Mouse (Mus musculus) ES-E14 (cell line): ENCODE results near the gene Olfr70. TPM values are rescaled to one million over a fixed set of nuclear protein-coding genes. Genes with fewer than 3 reads are reported as not detected.

Source experiments
- DNase-seq: peaks from one replicate; pipeline ENCODE4 v3.0.0-alpha.2; 2013; ENCODE audit warnings: low read depth, low spot score
- H3K27ac ChIP-seq: 2 replicates; pipeline ENCODE4 v1.5.1; 2012; ENCODE audit warnings: low read depth, mild to moderate bottlenecking, low read length, moderate library complexity, mixed read lengths; ENCODE audit not compliant: poor library complexity, insufficient read depth, severe bottlenecking
- H3K36me3 ChIP-seq: 2 replicates; pipeline ENCODE4 v1.6.1; 2012; ENCODE audit warnings: mild to moderate bottlenecking, low read length, moderate library complexity, mixed read lengths; ENCODE audit not compliant: control insufficient read depth, poor library complexity, insufficient read depth, severe bottlenecking
- H3K4me1 ChIP-seq, 2 experiments: fragments of 150-350 bp in 1 of 2; sonication (generic) in 1 of 2; 2 replicates each; pipeline ENCODE4 v1.6.1; 2012; ENCODE audit warnings: low read length in 2 of 2, mild to moderate bottlenecking in 1 of 2, mixed read lengths in 1 of 2; ENCODE audit not compliant: control insufficient read depth in 2 of 2, insufficient read depth in 2 of 2, poor library complexity in 1 of 2
- H3K4me3 ChIP-seq, 2 experiments: fragments of 150-350 bp in 1 of 2; sonication (generic) in 1 of 2; 2 replicates each; pipeline ENCODE4 v1.5.1; 2012; ENCODE audit warnings: low read length in 2 of 2, low read depth in 1 of 2, mild to moderate bottlenecking in 1 of 2, mixed read lengths in 1 of 2; ENCODE audit not compliant: insufficient read depth in 1 of 2, poor library complexity in 1 of 2, severe bottlenecking in 1 of 2
- H3K9ac ChIP-seq: 2 replicates; pipeline ENCODE4 v1.6.1; 2012; ENCODE audit warnings: low read depth, mild to moderate bottlenecking, low read length, mixed read lengths; ENCODE audit not compliant: poor library complexity, insufficient read depth, severe bottlenecking
- H3K9me3 ChIP-seq: fragments of 150-350 bp; sonication (generic); 2 replicates; pipeline ENCODE4 v1.6.1; 2012; ENCODE audit warnings: low read depth, mild to moderate bottlenecking, low read length; ENCODE audit not compliant: control insufficient read depth, insufficient read depth
- CHD2 ChIP-seq: IDR thresholded peaks from 2 replicates; pipeline ENCODE4 v1.6.1; 2014; ENCODE audit warnings: mild to moderate bottlenecking, low read depth, low read length, inconsistent platforms
- HCFC1 ChIP-seq: IDR thresholded peaks from 2 replicates; pipeline ENCODE4 v1.6.1; 2012; ENCODE audit warnings: low read length, inconsistent platforms, borderline replicate concordance; ENCODE audit not compliant: insufficient read depth
- MAFK ChIP-seq: IDR thresholded peaks from 2 replicates; pipeline ENCODE4 v1.6.1; 2014; ENCODE audit warnings: mild to moderate bottlenecking, low read depth, low read length, inconsistent platforms; ENCODE audit not compliant: insufficient read depth
- ZC3H11A ChIP-seq: IDR thresholded peaks from 2 replicates; pipeline ENCODE4 v1.6.1; 2012; ENCODE audit warnings: low read depth, mild to moderate bottlenecking, inconsistent platforms, low read length, borderline replicate concordance
- ZNF384 ChIP-seq: IDR thresholded peaks from 2 replicates; pipeline ENCODE4 v1.6.1; 2012; ENCODE audit warnings: low read depth, low read length, inconsistent platforms
- in situ Hi-C, 2 experiments: fragments of 600-800 bp; cut with MboI; formaldehyde crosslinking; loops; one replicate each; pipeline ENCODE4 v1.15.1; 2025; ENCODE audit warnings: low sequenced_read_pairs in 2 of 2, inconsistent platforms in 1 of 2; ENCODE audit not compliant: unreplicated experiment in 2 of 2
- total RNA-seq: library from RNA; depleted of rRNA; stranded (reverse); fragments of 300-350 nt; gene quantifications from 2 replicates; pipeline ENCODE4 v1.2.3, GENCODE M21; 2012

Olfr70 gene
- total RNA-seq, 1 experiment, result not detected

DNA sequence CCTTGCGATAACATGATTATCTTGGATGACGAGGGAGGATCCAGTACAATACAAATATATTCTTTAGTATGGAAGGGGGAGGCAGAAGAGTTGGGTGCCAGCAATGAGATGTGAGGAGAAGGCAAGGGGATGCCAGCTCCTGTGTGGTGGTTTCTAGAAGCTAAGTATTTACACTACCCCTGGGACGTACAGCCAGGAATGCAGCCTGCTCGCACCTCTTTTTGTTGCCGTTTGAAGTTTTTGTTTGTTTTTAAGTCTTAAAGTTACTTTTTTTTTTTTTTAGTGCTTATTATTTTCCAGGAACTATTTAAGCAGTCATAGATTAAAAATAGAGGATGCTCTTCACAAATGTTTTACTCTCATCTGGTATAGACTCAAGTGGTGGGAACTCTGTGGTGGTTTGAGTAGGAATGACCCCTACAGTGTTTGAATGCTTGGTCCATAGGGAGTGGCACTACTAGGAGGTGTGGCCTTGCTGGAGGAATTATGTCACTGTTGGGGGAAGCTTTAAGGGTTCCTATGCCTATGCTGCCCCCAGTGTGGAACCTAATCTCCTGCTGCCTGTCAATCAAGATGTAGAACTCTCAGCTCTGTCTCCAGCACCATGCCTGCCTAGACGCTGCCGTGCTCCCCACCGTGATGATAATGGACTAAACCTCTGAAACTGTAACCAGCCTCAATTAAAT, 38.5 kb upstream of the Olfr70 start:
- no peak overlapping the region for H3K4me3 ChIP-seq
- no peak overlapping the region for H3K9ac ChIP-seq
- DNase-seq, result no peak
- no peaks in the 10 kb centered on the region for H3K9me3 ChIP-seq
- peaks cover 8 to 10% of the 10 kb centered on the region in 2 experiments for H3K4me1 ChIP-seq
- in situ Hi-C loops, result loop anchor here (25.0 kb wide), 1 partner anchor 123 kb away; the partner anchor contains the start of gene Olfr155 (in 2 of the 2)
- no peak overlapping the region for H3K27ac ChIP-seq
- no peaks in the 10 kb centered on the region for H3K36me3 ChIP-seq
- TF ChIP-seq CHD2 (no peak), MAFK (no peak), ZC3H11A (no peak), ZNF384 (no peak), HCFC1 (no peak)

DNA sequence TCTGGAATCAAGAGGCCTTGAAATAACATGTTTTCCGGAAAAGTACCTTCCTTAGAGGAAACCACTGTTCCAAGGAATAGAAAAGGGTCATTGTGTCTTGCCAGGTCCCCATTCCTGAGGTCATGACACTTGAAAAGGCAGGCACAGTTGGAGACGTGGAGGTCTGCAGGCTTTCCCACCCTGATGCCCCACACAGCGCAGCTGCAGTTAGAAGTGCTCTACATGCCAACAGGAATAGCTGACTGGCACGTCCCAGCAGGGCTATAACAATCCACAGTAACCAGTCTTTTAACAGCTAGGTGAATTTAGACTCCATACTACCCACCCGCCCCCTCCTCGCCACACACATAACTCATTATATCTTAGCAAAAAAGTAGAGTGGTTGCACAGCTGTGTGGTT, 36.5 kb upstream of the Olfr70 start:
- no peak for DNase-seq
- TF ChIP-seq ZC3H11A (no peak), CHD2 (no peak), ZNF384 (no peak), MAFK (no peak), HCFC1 (no peak)
- Histone ChIP-seq H3K9ac (no peak overlapping the region), H3K4me3 (no peak overlapping the region), H3K27ac (no peak overlapping the region), H3K36me3 (no peaks in the 10 kb centered on the region), H3K9me3 (no peaks in the 10 kb centered on the region), H3K4me1 (peaks cover 5 to 9% of the 10 kb centered on the region in 2 experiments; a peak in 3 of 4 replicates)
- in situ Hi-C loops, result loop anchor here (25.0 kb wide), 1 partner anchor 125 kb away; the partner anchor contains the start of gene Olfr155 (in 2 of the 2)

DNA sequence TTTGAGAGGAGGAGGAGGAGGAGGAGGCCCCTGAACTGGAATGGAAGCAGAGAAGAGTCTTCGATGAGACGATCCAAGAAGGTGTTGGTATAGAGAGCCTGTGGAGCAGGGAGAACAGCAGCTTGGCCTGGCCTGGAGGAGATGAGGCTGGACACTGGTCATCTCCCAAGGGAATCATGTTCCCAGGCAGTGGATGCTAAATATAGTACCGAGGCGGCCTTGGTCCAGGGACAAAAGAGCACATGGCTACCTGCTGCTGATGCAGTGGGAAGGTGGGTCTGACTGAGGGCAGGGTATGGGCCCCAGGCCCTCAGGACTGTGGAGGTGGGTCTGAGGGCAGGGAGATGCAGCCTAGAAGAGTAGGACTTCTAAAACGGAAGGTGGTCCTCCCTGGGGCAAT, 32.6 kb upstream of the Olfr70 start:
- TF ChIP-seq ZNF384 (no peak), CHD2 (no peak), HCFC1 (no peak), ZC3H11A (no peak), MAFK (no peak)
- peaks cover 5 to 6% of the 10 kb centered on the region in 2 experiments; a peak in 3 of 4 replicates for H3K4me1 ChIP-seq
- no peaks in the 10 kb centered on the region for H3K9me3 ChIP-seq
- H3K9ac ChIP-seq, result no peak overlapping the region
- H3K27ac ChIP-seq, result no peak overlapping the region
- no peak overlapping the region for H3K4me3 ChIP-seq
- H3K36me3 ChIP-seq, result no peaks in the 10 kb centered on the region
- in situ Hi-C loops, result loop anchor here (25.0 kb wide), 1 partner anchor 129 kb away; the partner anchor contains the start of gene Olfr155 (in 2 of the 2)
- no peak for DNase-seq

DNA sequence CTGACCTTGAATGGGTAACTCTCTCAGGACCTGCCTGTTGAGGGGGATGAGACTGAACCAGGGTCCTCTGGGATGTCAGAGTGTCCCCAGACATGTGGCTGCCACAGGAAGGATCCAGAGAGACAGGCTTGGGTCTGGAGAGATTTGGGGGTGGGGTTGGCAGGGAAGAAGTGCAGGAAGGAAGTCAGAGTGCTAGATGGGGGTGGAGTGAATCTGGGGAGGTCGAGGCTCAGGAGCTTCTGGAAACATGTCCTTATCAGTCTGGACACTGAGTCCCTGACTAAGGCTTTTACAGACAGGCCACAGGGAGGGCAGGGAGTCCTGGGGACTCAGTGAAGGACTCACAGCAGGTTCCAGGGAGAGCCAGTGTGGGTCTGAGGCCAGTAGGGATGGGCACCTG, 31.6 kb upstream of the Olfr70 start:
- peaks cover 5 to 10% of the 10 kb centered on the region in 2 experiments; a peak in 3 of 4 replicates for H3K4me1 ChIP-seq
- TF ChIP-seq ZC3H11A (no peak), ZNF384 (no peak), MAFK (no peak), HCFC1 (no peak), CHD2 (no peak)
- no peaks in the 10 kb centered on the region for H3K9me3 ChIP-seq
- in situ Hi-C loops, result loop anchor here (25.0 kb wide), 1 partner anchor 130 kb away; the partner anchor contains the start of gene Olfr155 (in 2 of the 2)
- no peak overlapping the region for H3K27ac ChIP-seq
- no peaks in the 10 kb centered on the region for H3K36me3 ChIP-seq
- H3K4me3 ChIP-seq, result no peak overlapping the region
- no peak for DNase-seq
- H3K9ac ChIP-seq, result no peak overlapping the region
